Mouse (Mus musculus) heart, adult 2 months (tissue): ENCODE results near the gene Fmo5.

Experiments
- CTCF ChIP-seq: fragments of 200-600 bp; IDR thresholded peaks from 2 replicates; pipeline ENCODE4 v1.8.1; 2022; ENCODE audit warnings: antibody characterized with exemption, mild to moderate bottlenecking, moderate library complexity
- EP300 ChIP-seq: fragments of 200-500 bp; IDR thresholded peaks from 2 replicates; pipeline ENCODE4 v1.6.1; 2011; ENCODE audit warnings: low read depth, low read length, control low read depth; ENCODE audit not compliant: insufficient read depth
- POLR2A ChIP-seq: fragments of 200-500 bp; IDR thresholded peaks from 2 replicates; pipeline ENCODE4 v1.6.1; 2011; ENCODE audit warnings: mild to moderate bottlenecking, low read depth, low read length, control low read depth; ENCODE audit not compliant: insufficient read depth

DNA sequence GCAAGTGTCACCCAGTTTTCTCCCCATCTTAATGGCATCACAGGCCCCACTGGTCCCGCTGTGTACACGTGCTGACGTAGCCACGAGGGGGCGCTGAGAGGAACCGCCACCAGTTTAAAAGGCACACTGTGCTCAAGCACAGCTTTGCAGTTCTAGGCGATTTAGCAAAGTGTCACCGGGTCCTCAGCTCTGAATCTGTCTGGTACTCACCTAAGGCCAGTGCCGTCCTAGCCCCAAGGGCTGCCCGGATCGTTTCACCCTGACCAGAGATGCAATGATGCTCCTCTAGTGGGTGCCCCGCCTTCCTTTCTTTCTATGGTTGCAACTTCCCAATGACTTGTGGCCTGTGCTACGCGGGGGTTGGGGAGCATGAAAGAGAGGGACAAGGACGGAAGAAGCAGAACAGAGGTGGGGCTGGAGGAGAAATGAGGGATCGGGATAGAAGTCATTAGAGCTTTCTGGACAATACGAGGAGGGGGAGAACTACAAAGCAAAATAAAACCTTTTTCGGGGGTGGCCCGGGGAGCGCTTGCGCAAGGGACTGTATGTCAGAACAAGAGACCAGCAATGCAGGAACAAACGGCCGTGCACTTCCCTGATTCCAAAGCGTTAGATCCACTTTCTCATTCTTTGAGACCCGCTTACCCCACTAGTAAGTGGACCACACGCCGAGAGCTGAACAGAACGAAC, 52.2 kb downstream of the Fmo5 start:
- TF ChIP-seq CTCF, result peak; percentile 94
- TF ChIP-seq EP300, result 0 out of 2 replicates have a peak, but pooled peaks have one; percentile 25
- TF ChIP-seq POLR2A, result no peak
